Mouse (Mus musculus) forebrain, embryonic 13.5 days (tissue): ENCODE measurements at regions not wholly inside any gene's neighbourhood (a gene's known extent, or its start where the extent isn't known, plus 50 kb on each side); places are given as distances from the start of the nearest gene placed in this dataset.
A peak's percentile ranks its signal among the peaks of the same experiment; 100 is the strongest.

Experiments used
- ATAC-seq: fragments of 200-750 bp; cut with Nextera tagmentation; 2 replicates; pipeline ENCODE4 v1.8.0; 2017
- H3K27ac ChIP-seq: fragments of 300-500 bp; sonication (generic); 2 replicates; pipeline ENCODE4 v1.5.1; 2015; ENCODE audit warnings: inconsistent platforms, mild to moderate bottlenecking, moderate library complexity
- H3K27me3 ChIP-seq: fragments of 300-500 bp; sonication (generic); 2 replicates; pipeline ENCODE4 v1.6.1; 2015; ENCODE audit warnings: mild to moderate bottlenecking, inconsistent platforms
- H3K36me3 ChIP-seq: fragments of 300-500 bp; sonication (generic); 2 replicates; pipeline ENCODE4 v1.6.1; 2015; ENCODE audit warnings: mild to moderate bottlenecking, inconsistent platforms; ENCODE audit not compliant: poor library complexity, severe bottlenecking
- H3K4me1 ChIP-seq: fragments of 300-500 bp; sonication (generic); 2 replicates; pipeline ENCODE4 v1.6.1; 2015; ENCODE audit warnings: inconsistent platforms
- H3K4me2 ChIP-seq: fragments of 300-500 bp; sonication (generic); 2 replicates; pipeline ENCODE4 v1.6.1; 2015; ENCODE audit warnings: inconsistent platforms, mild to moderate bottlenecking, moderate library complexity
- H3K4me3 ChIP-seq: fragments of 300-500 bp; sonication (generic); 2 replicates; pipeline ENCODE4 v1.5.1; 2015; ENCODE audit warnings: mild to moderate bottlenecking, inconsistent platforms
- H3K9ac ChIP-seq: fragments of 300-500 bp; sonication (generic); 2 replicates; pipeline ENCODE4 v1.6.1; 2015; ENCODE audit warnings: mild to moderate bottlenecking, inconsistent platforms
- H3K9me3 ChIP-seq: fragments of 300-500 bp; sonication (generic); replicated peaks from 2 replicates; pipeline ENCODE4 v1.6.1; 2016; ENCODE audit warnings: inconsistent platforms
- WGBS: fragments of 180-500 bp; shearing (Covaris S2); methylation state at CpG from one replicate; pipeline ENCODE4 v1.1.7; 2015; 5-methylcytosine and 5-hydroxymethylcytosine counted together

DNA sequence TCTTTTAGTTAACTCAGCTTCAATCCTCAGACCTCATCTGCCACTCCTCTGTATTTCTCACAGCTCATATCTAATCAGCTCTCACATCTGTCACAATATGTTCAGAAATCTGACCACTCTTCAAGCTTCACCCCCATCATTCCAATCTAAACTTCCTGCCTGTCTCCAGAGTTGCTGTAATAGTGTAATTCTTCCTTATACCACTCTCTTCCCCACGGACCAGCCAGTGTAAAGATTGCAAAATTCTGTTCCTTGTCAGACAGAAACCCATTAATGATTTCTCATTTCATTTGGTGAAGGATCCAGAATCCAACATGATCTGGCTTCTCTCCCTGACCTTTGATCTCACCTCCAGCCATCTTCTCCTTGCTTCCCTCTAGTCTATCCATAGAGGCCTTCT lies 250.2 kb upstream of the Slc30a5 start:
- H3K36me3 ChIP-seq = no peaks in the 10 kb centered on the region
- H3K4me2 ChIP-seq = no peak overlapping the region
- no peaks in the 10 kb centered on the region for H3K9me3 ChIP-seq
- 82% methylated on average over 1 of the region's 1 CpGs for WGBS
- H3K4me3 ChIP-seq = no peak overlapping the region
- no peak for ATAC-seq
- H3K4me1 ChIP-seq = no peaks in the 10 kb centered on the region
- no peak overlapping the region for H3K9ac ChIP-seq
- H3K27me3 ChIP-seq = no peaks in the 10 kb centered on the region
- H3K27ac ChIP-seq = no peak overlapping the region

DNA sequence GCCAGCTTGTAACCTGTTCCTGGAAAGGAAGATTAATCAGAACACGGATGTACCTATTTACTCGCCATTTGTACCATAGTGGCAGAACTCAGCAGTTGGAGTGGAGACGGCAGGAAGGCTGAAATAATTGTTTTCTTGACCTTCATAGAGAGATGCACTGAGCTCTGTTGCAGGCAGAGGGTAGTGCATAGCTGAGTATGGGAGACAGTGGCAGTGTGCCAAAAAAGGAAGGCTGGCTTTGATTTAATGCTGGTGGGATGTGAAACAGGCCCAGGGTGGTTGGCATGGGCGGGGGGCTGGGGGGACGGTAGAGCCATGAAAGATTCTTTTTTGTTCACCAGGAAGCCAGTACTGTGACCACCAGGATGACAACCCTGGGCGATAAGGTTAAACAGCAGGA lies 235.3 kb upstream of the Slc30a5 start:
- Histone ChIP-seq H3K4me3 (no peak overlapping the region), H3K27ac (no peak overlapping the region), H3K27me3 (no peaks in the 10 kb centered on the region), H3K9ac (no peak overlapping the region), H3K4me2 (no peak overlapping the region), H3K36me3 (no peaks in the 10 kb centered on the region), H3K9me3 (no peaks in the 10 kb centered on the region), H3K4me1 (no peaks in the 10 kb centered on the region)
- 68% methylated on average over 6 of the region's 6 CpGs for WGBS
- ATAC-seq = peak; percentile 83

DNA sequence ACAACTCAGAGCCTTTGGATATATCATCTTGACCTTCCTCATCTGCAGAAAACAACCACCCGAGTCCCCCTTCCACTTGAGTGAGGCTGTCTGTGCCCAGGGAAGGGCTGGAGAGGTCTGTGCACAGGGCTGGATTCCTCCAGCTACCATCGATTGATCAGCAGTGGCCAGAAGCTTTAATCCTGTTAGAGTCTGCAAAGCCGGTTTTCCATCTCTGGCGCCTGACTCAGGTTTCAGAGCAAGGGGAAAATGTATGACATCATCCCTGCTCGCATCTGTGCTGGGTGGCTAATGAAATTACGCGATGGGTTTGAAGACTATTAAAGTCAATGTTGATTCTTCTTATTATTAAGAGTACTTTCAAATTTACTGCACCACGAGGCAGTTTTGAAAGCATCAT lies 229.4 kb upstream of the Slc30a5 start:
- ATAC-seq = peak; percentile 41; the same call in 1 of the 2 replicates
- WGBS = 47% methylated on average over 8 of the region's 8 CpGs

DNA sequence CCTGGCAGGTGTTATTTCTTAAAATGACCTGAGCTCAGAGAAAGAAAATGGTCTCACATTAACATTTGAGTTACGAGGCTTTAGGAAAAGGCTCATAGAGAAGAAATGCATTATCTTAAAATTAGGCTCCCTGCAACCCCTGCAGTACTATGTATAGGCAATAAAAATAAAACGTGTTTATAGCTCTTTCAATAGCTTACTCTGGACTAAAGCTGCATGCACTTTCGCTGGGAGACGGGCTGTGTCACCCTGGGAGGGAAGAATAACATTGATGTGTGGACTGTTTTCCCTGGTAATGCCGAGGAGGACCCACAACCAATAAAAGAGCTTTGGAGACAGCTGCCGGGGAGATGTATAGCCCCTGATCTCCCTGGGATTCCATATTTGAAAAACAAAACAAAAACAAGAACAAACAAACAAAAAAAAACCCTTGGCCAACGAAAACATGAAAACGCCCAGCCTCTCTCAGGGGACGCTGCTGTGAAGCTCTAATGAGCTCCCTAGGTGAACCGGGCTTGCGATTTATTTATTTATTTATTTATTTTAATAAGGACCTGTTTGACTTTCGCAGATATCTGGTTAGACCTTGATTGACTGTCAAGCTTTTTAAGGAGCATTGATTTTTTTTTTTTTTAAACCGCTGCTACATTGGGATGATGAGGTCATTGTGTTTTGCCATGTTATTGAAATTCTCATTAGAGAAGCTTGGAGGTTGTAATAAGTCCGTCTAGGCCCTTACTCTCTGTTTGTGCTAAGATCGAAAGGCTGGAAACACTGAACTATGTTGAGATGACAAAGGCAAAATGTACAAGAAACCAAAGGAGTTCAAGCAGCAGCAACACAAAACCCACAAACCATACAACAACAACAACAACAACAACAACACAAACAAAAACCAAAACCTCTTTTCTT lies 228.3 kb upstream of the Slc30a5 start:
- Histone ChIP-seq H3K27me3 (no peaks in the 10 kb centered on the region), H3K9me3 (no peaks in the 10 kb centered on the region), H3K9ac (no peak overlapping the region), H3K27ac (no peak overlapping the region), H3K36me3 (no peaks in the 10 kb centered on the region), H3K4me3 (no peak overlapping the region), H3K4me2 (no peak overlapping the region), H3K4me1 (peaks cover 7% of the 10 kb centered on the region; the same call in 1 of the 2 replicates)
- WGBS = 69% methylated on average over 15 of the region's 15 CpGs
- ATAC-seq = no peak

More for the DNA sequence above, 229.4 kb upstream of the Slc30a5 start:
- no peak overlapping the region for H3K4me3 ChIP-seq
- H3K27me3 ChIP-seq = no peaks in the 10 kb centered on the region
- no peaks in the 10 kb centered on the region for H3K36me3 ChIP-seq
- no peaks in the 10 kb centered on the region for H3K9me3 ChIP-seq
- H3K27ac ChIP-seq = no peak overlapping the region
- peaks cover 7% of the 10 kb centered on the region; the same call in 1 of the 2 replicates for H3K4me1 ChIP-seq
- no peak overlapping the region for H3K9ac ChIP-seq
- no peak overlapping the region for H3K4me2 ChIP-seq

DNA sequence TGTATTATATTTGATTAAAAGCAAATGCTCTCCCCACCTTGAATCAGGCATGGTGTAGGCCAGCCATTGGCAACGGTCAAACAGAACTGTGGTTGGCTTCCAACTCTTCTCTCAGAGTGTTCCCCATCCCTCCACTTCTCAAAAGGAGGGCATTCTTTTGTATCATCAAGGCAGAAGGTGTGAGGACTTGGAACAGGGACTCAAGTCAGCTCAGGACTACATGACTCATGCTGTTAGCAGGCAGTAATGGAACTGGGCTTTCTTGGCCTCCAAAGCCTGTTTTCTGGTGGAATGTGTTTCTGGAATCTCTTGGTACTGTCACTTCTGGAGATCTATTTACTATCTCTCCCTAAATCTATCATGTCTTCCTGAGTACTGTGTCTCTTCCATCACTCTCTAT lies 216.3 kb upstream of the Slc30a5 start:
- no peak for ATAC-seq
- Histone ChIP-seq H3K9me3 (no peaks in the 10 kb centered on the region), H3K36me3 (no peaks in the 10 kb centered on the region), H3K9ac (no peak overlapping the region), H3K27ac (no peak overlapping the region), H3K4me3 (no peak overlapping the region), H3K4me1 (no peaks in the 10 kb centered on the region), H3K4me2 (no peak overlapping the region), H3K27me3 (no peaks in the 10 kb centered on the region)
- 88% methylated on average over 1 of the region's 1 CpGs for WGBS

DNA sequence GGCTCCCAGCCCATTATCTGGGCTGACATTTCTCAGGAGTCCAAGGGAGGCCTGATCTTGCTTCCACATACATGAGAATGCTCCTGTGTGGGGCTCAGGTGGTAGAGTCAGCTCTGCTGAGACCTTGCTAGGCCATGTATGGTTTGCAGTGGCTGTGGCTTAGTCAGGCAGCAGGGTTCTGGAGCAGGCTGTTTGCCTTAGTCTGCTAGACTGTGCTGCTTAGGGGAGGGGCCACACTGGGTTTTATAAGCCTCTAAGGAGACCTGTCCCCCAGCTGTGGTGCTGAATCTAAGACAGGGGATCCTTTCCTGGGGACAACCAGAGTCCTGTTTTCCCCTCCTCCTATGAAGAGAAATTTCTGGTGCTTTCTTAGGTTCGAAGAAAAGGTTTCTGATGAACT lies 199.4 kb upstream of the Slc30a5 start:
- 48% methylated on average over 1 of the region's 1 CpGs for WGBS
- no peak for ATAC-seq
- Histone ChIP-seq H3K27ac (no peak overlapping the region), H3K4me2 (no peak overlapping the region), H3K27me3 (no peaks in the 10 kb centered on the region), H3K9me3 (no peaks in the 10 kb centered on the region), H3K4me1 (no peaks in the 10 kb centered on the region), H3K4me3 (no peak overlapping the region), H3K36me3 (no peaks in the 10 kb centered on the region), H3K9ac (no peak overlapping the region)

DNA sequence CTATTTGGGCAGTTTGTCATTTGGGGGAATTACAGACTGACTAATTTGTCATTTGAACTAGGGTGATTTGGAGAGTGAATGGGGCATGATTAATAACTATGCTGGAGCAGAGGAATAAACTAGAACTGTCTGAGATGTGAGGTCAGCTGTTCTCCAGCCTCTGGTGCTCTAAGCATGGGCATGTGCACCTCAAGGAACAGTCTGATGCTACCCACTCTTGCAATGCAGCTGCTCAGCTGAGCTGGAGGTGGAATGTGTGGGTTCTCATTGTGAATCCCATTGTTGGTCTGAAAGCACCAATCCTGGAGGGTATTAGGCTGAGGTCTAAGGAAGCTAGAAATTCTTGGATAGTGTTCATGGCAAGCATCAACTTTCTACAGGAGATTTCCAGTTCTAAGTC lies 192.8 kb upstream of the Slc30a5 start:
- Histone ChIP-seq H3K4me2 (no peak overlapping the region), H3K9ac (no peak overlapping the region), H3K36me3 (no peaks in the 10 kb centered on the region), H3K4me3 (no peak overlapping the region), H3K27me3 (no peaks in the 10 kb centered on the region), H3K27ac (no peak overlapping the region), H3K9me3 (no peaks in the 10 kb centered on the region), H3K4me1 (no peaks in the 10 kb centered on the region)
- ATAC-seq = no peak

DNA sequence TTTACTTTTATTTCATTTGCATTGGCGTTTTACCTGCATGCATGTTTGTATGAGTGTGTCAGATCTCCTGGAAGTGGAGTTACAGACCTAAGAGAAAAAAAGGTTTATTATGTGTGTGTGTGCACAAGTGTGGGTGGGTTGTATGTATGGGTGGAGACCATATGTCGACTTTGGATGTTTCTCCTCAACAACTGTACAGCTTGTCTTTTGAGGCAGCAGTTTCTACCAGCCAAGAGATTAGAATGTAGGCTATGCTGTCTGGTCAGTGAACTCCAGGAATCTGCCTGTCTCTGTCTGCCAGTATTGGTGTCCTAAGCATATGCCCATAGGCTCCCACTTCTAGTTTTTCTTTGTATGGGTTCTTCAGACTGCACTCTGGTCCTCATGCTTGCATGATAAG lies 192.3 kb upstream of the Slc30a5 start:
- no peak for ATAC-seq
- H3K4me3 ChIP-seq = no peak overlapping the region
- H3K27ac ChIP-seq = no peak overlapping the region
- no peaks in the 10 kb centered on the region for H3K9me3 ChIP-seq
- H3K36me3 ChIP-seq = no peaks in the 10 kb centered on the region
- no peaks in the 10 kb centered on the region for H3K27me3 ChIP-seq
- H3K4me1 ChIP-seq = no peaks in the 10 kb centered on the region
- 92% methylated on average over 2 of the region's 2 CpGs for WGBS
- no peak overlapping the region for H3K4me2 ChIP-seq
- H3K9ac ChIP-seq = no peak overlapping the region

DNA sequence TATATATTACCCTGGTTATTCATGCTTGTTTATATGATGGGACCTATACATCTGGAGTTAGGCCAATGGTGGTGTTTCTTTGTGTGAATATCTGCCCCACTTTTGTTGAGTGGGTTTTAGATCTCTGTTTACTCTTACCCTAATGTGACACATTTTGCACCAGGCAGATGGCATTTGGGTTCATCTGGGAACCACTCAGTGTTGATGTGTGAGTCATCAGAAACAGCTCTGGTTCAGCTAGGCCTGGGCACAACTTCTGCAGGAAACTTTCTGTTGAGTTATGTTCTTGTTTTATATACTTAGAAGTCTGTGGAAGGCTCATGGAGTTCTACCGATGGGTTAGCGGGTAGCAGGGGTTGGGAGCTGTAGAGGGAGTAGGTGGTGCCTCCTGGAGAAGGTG lies 191.7 kb upstream of the Slc30a5 start:
- no peaks in the 10 kb centered on the region for H3K4me1 ChIP-seq
- ATAC-seq = no peak
- no peak overlapping the region for H3K4me2 ChIP-seq
- H3K9ac ChIP-seq = no peak overlapping the region
- H3K27me3 ChIP-seq = no peaks in the 10 kb centered on the region
- WGBS = 92% methylated on average over 2 of the region's 2 CpGs
- H3K36me3 ChIP-seq = no peaks in the 10 kb centered on the region
- no peaks in the 10 kb centered on the region for H3K9me3 ChIP-seq
- no peak overlapping the region for H3K4me3 ChIP-seq
- H3K27ac ChIP-seq = no peak overlapping the region

DNA sequence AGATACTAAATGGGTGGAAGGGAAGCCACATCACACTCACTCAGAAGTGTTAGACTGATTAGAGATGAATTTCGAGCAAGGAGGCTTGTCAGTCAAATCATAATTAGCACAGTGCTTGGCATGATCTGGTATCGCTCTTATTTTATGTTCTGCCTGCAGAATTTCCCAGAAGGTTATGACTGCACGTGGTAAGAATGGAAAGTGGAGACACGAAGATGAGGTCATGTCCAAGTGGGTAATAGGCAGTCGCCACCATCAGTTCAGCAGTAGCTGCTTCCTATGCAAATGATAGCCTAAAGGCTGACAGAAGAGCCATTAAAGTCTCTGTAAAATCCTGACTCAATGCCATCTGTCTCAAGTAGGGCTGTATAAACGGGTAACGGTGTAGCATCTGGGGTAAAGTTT lies 186.0 kb upstream of the Slc30a5 start:
- ATAC-seq = peak; percentile 92
- 52% methylated on average over 7 of the region's 7 CpGs for WGBS
- Histone ChIP-seq H3K9ac (no peak overlapping the region), H3K36me3 (no peaks in the 10 kb centered on the region), H3K4me1 (peaks cover 10% of the 10 kb centered on the region; the same call in 1 of the 2 replicates), H3K4me3 (no peak overlapping the region), H3K4me2 (no peak overlapping the region), H3K9me3 (no peaks in the 10 kb centered on the region), H3K27me3 (no peaks in the 10 kb centered on the region), H3K27ac (no peak overlapping the region)

DNA sequence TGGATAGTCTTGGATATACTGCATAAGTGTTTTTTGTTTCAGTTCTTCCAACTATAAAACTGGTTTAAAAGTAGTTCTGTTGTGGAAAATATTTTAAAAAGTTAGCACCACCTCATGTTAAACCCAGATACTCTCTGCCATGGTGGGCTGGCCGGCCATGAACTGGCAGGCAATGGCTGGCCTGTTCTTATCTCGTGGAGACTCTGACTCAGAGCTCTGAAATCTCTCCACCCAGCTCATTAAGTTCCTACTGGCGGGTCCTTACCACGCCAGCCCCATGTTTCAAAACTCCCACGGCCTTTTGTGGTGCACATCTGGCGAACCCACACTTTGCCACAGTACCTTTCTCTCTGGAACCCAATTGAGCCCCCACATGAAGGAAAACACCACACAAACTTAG lies 183.8 kb upstream of the Slc30a5 start:
- H3K27ac ChIP-seq = no peak overlapping the region
- H3K4me1 ChIP-seq = peaks cover 10% of the 10 kb centered on the region; the same call in 1 of the 2 replicates
- H3K4me3 ChIP-seq = no peak overlapping the region
- H3K27me3 ChIP-seq = no peaks in the 10 kb centered on the region
- no peaks in the 10 kb centered on the region for H3K9me3 ChIP-seq
- H3K4me2 ChIP-seq = no peak overlapping the region
- 88% methylated on average over 6 of the region's 6 CpGs for WGBS
- H3K9ac ChIP-seq = no peak overlapping the region
- ATAC-seq = no peak
- no peaks in the 10 kb centered on the region for H3K36me3 ChIP-seq

DNA sequence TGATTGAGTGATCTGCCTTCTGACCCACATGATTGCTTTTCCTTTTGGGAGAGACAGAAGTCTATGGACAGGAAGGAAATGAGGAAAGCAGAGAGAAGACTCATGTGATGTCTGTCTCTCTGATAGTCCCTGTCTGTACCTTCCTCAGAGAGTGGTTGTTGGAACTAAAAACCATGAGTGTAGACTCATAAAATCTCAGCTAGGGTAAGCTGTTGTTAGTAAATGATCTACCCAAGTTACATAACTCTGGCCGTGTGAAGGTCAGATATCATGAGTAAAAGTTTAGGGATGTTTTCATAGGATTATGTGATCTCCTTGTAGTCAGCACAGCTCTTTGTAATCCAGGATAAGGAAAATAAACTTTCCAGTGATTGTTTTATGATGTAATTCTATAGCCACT lies 183.0 kb upstream of the Slc30a5 start:
- Histone ChIP-seq H3K9me3 (no peaks in the 10 kb centered on the region), H3K27me3 (no peaks in the 10 kb centered on the region), H3K4me2 (no peak overlapping the region), H3K27ac (no peak overlapping the region), H3K4me3 (no peak overlapping the region), H3K4me1 (peaks cover 10% of the 10 kb centered on the region; the same call in 1 of the 2 replicates), H3K36me3 (no peaks in the 10 kb centered on the region), H3K9ac (no peak overlapping the region)
- 88% methylated on average over 1 of the region's 1 CpGs for WGBS
- ATAC-seq = no peak

DNA sequence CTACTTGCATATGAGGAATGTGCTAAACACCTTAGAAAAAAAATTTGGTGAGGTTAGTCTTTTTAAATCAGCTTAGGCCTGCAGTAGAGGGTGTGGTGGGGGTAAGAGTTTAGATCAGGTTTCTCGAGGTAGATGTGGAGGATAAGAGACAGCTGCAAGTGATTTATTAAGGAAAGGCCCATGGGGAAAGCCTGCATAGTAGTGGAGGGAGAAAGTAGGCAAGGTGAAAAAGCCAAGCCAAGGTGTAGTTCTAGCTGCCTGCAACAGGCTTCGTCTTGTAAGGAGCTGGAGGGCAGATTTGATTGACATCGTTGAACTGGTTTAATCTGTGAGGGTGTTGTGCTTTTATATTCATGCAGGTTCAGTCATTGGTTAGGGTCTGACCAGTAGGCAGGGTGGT lies 182.2 kb upstream of the Slc30a5 start:
- H3K9ac ChIP-seq = no peak overlapping the region
- ATAC-seq = no peak
- H3K27me3 ChIP-seq = no peaks in the 10 kb centered on the region
- no peaks in the 10 kb centered on the region for H3K36me3 ChIP-seq
- H3K27ac ChIP-seq = no peak overlapping the region
- no peaks in the 10 kb centered on the region for H3K9me3 ChIP-seq
- H3K4me1 ChIP-seq = peaks cover 10% of the 10 kb centered on the region; the same call in 1 of the 2 replicates
- 82% methylated on average over 3 of the region's 3 CpGs for WGBS
- H3K4me2 ChIP-seq = no peak overlapping the region
- no peak overlapping the region for H3K4me3 ChIP-seq
